Mouse (Mus musculus) kidney, embryonic 14.5 days (tissue): ENCODE data around the gene Erp27. TPM values are rescaled to one million over a fixed set of nuclear protein-coding genes. Genes with fewer than 3 reads are reported as not detected.
"Not testable (repeated sequence)": the region's sequence is repeated elsewhere in the genome, so short reads cannot be mapped to it uniquely, and the experiment has no call there.

ENCODE experiments used
- ATAC-seq: fragments of 200-750 bp; cut with Nextera tagmentation; 2 replicates; pipeline ENCODE4 v1.8.0; 2017; ENCODE audit warnings: moderate number of reproducible peaks, mild to moderate bottlenecking, moderate TSS enrichment, moderate library complexity; ENCODE audit not compliant: low FRiP score, low TSS enrichment
- H3K27ac ChIP-seq: fragments of 300-500 bp; sonication (generic); 2 replicates; pipeline ENCODE4 v1.5.1; 2014; ENCODE audit warnings: low read depth, mild to moderate bottlenecking, low read length, moderate library complexity, mixed read lengths
- H3K27me3 ChIP-seq: fragments of 300-500 bp; sonication (generic); 2 replicates; pipeline ENCODE4 v1.6.1; 2014; ENCODE audit warnings: mild to moderate bottlenecking, low read length; ENCODE audit not compliant: control insufficient read depth, insufficient read depth
- H3K36me3 ChIP-seq: fragments of 300-500 bp; sonication (generic); 2 replicates; pipeline ENCODE4 v1.6.1; 2014; ENCODE audit warnings: low read length, mixed read lengths; ENCODE audit not compliant: control insufficient read depth, insufficient read depth
- H3K4me1 ChIP-seq: fragments of 300-500 bp; sonication (generic); 2 replicates; pipeline ENCODE4 v1.6.1; 2014; ENCODE audit warnings: low read length, mixed read lengths; ENCODE audit not compliant: control insufficient read depth, insufficient read depth
- H3K4me2 ChIP-seq: fragments of 300-500 bp; sonication (generic); replicated peaks from 2 replicates; pipeline ENCODE4 v1.6.1; 2014; ENCODE audit warnings: low read depth, mild to moderate bottlenecking, low read length
- H3K4me3 ChIP-seq: fragments of 300-500 bp; sonication (generic); 2 replicates; pipeline ENCODE4 v1.5.1; 2014; ENCODE audit warnings: mild to moderate bottlenecking, low read length
- H3K9ac ChIP-seq: fragments of 300-500 bp; sonication (generic); 2 replicates; pipeline ENCODE4 v1.6.1; 2014; ENCODE audit warnings: low read depth, mild to moderate bottlenecking, low read length, moderate library complexity
- H3K9me3 ChIP-seq: fragments of 300-500 bp; sonication (generic); 2 replicates; pipeline ENCODE4 v1.6.1; 2016; ENCODE audit warnings: low read length; ENCODE audit not compliant: control insufficient read depth
- WGBS: fragments of 180-500 bp; shearing (Covaris S2); extraction: QIAGEN DNeasy Blood & Tissue Kit; methylation state at CpG from one replicate; pipeline ENCODE4 v1.1.7; 2014; 5-methylcytosine and 5-hydroxymethylcytosine counted together
- polyA plus RNA-seq: library from polyadenylated mRNA; unstranded; fragments of >200 nt; fragmentation: Nextera tagmentation; extraction: Ambion mirVana; gene quantifications from 2 replicates; pipeline ENCODE4 v1.2.1, GENCODE M21; 2014

Erp27 gene
- polyA plus RNA-seq, 1 experiment from 2014 or later, result 0.22 TPM

DNA sequence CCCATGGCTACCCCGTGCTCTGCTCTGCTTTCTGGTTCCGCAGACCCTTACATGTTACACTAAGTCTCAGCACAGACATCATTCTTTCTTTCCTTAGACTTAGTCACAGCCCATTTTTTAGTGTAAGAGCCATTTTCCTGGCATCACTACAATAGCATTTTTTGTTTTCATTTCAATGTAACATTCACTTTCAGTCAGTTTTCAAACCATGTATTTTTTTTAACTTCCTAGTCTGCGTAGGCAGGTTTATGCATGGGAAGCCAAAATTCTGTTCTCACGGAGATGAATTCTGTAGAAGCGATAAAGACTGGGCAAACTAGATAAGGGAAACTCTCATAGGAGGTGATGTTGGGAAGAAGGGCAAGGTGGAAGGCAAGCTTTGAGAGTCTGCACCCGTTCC lies 32.4 kb downstream of the Erp27 start:
- Histone ChIP-seq H3K4me2 (no peak overlapping the region), H3K9me3 (no peaks in the 10 kb centered on the region), H3K27me3 (no peaks in the 10 kb centered on the region), H3K36me3 (no peaks in the 10 kb centered on the region), H3K27ac (no peak overlapping the region), H3K4me1 (no peaks in the 10 kb centered on the region), H3K4me3 (no peak overlapping the region), H3K9ac (no peak overlapping the region)
- ATAC-seq, result no peak
- WGBS, result 94% methylated on average over 6 of the region's 6 CpGs

DNA sequence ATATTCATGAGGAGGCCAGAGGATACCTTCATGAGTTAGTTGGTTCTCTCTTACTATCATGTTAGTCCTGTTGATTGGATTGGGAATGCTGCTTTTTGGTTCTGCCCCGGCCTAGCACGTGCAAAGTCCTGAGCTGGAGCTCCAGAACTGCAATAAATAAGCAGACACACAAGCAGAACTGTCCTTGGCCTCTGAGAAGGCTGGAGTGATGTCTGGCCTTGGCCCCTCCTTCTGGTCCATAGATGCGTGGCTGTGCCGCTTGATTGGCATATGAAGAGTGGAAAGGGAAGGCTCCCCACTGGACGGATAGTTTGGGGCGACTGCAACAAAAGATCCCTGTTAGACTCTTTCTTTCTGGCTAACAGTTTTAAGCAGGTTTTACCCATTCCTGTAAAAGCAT lies 32.9 kb downstream of the Erp27 start:
- H3K4me3 ChIP-seq, result no peak overlapping the region
- no peaks in the 10 kb centered on the region for H3K4me1 ChIP-seq
- no peak overlapping the region for H3K27ac ChIP-seq
- ATAC-seq, result no peak
- H3K9ac ChIP-seq, result no peak overlapping the region
- WGBS, result 90% methylated on average over 6 of the region's 6 CpGs
- H3K9me3 ChIP-seq, result no peaks in the 10 kb centered on the region
- no peaks in the 10 kb centered on the region for H3K27me3 ChIP-seq
- H3K4me2 ChIP-seq, result no peak overlapping the region
- no peaks in the 10 kb centered on the region for H3K36me3 ChIP-seq

DNA sequence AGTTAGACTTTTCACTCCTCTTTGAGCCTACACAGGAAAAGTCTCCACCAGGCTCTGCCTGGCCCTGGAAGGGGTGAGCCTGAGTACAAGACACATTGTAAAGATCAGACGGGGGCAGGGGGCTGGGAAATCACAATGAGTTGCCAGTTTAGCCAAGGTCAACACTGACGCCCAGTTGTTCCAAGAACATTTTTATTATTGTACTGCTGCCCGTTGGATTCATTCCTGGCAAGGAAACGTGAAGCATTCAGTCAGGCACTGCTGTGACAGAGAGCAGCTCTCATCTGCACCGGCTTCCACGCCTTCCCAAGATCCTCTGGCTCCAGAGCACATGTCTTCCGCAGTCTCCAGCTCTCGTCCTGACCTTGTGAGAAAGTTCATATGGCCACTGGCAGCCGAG lies 34.1 kb downstream of the Erp27 start:
- H3K27me3 ChIP-seq, result no peaks in the 10 kb centered on the region
- no peaks in the 10 kb centered on the region for H3K9me3 ChIP-seq
- H3K4me1 ChIP-seq, result peaks cover 4% of the 10 kb centered on the region; the same call in 1 of the 2 replicates
- WGBS, result 51% methylated on average over 9 of the region's 9 CpGs
- no peak overlapping the region for H3K9ac ChIP-seq
- ATAC-seq, result no peak
- no peak overlapping the region for H3K4me3 ChIP-seq
- peak overlapping the region; percentile 39; the same call in 1 of the 2 replicates for H3K27ac ChIP-seq
- no peak overlapping the region for H3K4me2 ChIP-seq
- no peaks in the 10 kb centered on the region for H3K36me3 ChIP-seq

DNA sequence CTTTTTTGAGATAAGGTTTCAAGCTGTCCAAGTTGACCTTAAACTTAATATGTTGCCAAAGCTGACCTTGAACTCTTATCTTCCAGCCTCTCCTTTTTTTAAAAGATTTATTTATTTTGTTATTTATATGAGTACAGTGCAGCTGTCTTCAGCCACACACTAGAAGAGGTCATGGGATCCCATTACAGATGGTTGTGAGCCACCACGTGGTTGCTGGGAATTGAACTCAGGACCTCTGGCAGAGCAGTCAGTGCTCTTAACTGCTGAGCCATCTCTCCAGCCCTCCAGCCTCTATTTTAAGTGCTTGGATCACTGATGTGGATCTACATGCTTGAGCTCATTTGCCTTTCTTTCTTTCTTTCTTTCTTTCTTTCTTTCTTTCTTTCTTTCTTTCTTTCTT lies 37.2 kb downstream of the Erp27 start:
- not testable (repeated sequence) for H3K4me3 ChIP-seq, ATAC-seq
- WGBS, result 13% methylated on average over 1 of the region's 1 CpGs

DNA sequence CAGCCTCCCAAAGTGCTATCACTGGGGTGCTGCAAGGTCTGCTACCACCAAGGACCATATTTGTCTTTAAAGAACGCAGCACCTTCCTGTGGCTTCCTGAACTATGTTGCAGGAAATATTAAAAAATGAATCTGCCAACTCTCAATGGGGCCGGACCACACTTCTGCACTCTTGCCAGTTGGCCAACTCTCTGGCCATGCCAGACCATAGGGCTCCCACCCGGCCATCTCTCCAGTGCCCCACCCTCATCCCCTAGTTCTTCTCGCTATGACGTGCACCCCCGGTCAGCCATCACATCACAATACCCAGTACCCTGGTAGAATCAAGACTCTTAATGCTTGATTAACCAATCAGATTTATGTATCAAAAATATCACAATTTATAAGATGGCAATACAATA lies 38.0 kb downstream of the Erp27 start:
- Histone ChIP-seq H3K9me3 (no peaks in the 10 kb centered on the region; the same call in 1 of the 2 replicates), H3K9ac (no peak overlapping the region), H3K27me3 (no peaks in the 10 kb centered on the region), H3K4me1 (peaks cover 4% of the 10 kb centered on the region; the same call in 1 of the 2 replicates), H3K36me3 (no peaks in the 10 kb centered on the region), H3K4me2 (no peak overlapping the region), H3K27ac (no peak overlapping the region), H3K4me3 (no peak overlapping the region)
- WGBS, result 93% methylated on average over 6 of the region's 6 CpGs
- 0 out of 2 replicates have a peak, but pooled peaks have one; percentile 40 for ATAC-seq

More for the DNA sequence above, 37.2 kb downstream of the Erp27 start:
- not testable (repeated sequence) for H3K27ac ChIP-seq, H3K27me3 ChIP-seq, H3K36me3 ChIP-seq, H3K9me3 ChIP-seq, H3K4me1 ChIP-seq, H3K9ac ChIP-seq, H3K4me2 ChIP-seq

DNA sequence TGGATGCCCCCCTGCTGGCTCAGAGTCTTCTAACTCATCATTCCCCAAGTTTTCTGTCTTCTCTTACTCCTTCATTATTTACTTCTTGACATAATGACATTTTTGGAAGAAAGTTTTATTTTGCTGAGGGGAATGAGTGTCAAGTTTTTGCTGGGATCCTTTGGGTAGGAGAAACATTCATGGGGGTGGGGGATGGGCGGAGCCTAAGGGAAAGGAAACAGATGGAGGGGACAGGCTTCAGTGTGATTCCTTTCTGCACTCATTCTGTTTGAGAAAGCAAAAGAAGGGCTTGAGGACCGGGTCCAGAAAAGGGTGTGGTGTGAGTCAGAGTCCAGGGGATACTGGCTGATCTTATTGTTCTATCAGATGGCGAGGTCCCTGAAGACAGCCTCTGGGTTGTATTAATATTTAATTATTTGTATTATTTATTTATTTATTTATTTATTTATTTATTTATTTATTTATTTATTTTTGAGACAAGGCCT lies 38.5 kb downstream of the Erp27 start:
- no peak overlapping the region; the same call in 1 of the 2 replicates for H3K27ac ChIP-seq
- no peaks in the 10 kb centered on the region for H3K36me3 ChIP-seq
- no peak overlapping the region for H3K4me3 ChIP-seq
- H3K27me3 ChIP-seq, result no peaks in the 10 kb centered on the region
- no peak overlapping the region for H3K4me2 ChIP-seq
- H3K9me3 ChIP-seq, result no peaks in the 10 kb centered on the region; the same call in 1 of the 2 replicates
- H3K4me1 ChIP-seq, result peaks cover 4% of the 10 kb centered on the region; the same call in 1 of the 2 replicates
- 78% methylated on average over 3 of the region's 3 CpGs for whole genome bisulfite sequencing
- H3K9ac ChIP-seq, result no peak overlapping the region
- ATAC-seq, result peak; percentile 50; the same call in 1 of the 2 replicates

DNA sequence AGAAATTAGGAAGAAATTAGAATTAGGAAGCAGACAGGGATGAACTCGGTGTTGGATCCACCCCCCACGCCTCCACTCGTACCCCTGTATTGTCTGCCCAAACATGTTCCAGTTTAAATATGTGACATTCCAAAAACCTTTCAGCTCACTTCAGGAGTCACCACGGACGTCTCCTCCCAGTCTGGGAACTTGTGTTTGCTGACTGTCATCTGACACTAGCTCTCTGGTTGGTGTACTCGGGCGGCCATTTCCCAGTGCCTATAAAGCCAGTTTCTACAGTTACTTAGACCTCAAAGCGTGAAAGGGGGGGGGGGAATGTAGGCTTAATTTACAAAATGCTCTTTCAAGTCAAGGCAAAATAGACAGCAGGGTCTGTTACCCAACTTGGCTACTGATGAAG lies 40.3 kb downstream of the Erp27 start:
- Histone ChIP-seq H3K9me3 (no peaks in the 10 kb centered on the region; the same call in 1 of the 2 replicates), H3K27me3 (no peaks in the 10 kb centered on the region), H3K4me1 (peaks cover 4% of the 10 kb centered on the region; the same call in 1 of the 2 replicates), H3K4me3 (no peak overlapping the region), H3K9ac (no peak overlapping the region), H3K36me3 (no peaks in the 10 kb centered on the region), H3K27ac (no peak overlapping the region), H3K4me2 (no peak overlapping the region)
- no peak; the same call in 1 of the 2 replicates for ATAC-seq
- 52% methylated on average over 8 of the region's 8 CpGs for WGBS

DNA sequence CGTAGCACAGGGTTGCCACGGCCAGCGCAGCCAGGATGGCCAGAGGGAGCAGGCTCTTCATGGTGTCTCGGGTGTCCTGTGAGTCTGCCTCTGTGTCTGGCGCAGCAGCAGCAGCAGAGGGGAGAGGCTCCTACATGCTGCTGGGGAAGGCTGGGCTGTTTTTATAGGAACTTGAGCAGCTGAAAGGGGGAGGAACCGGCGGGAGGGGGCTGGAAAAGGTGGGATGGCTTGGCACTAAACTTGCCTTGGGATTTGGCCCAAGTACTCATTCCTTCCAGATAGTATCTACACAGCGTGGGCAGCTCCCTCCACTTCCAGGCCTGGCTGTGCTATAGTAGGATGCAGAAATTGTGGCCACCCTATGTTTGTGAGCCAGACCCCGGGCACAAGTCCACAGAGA lies 46.3 kb downstream of the Erp27 start, which contains the start of gene Mgp:
Gene Mgp (minus strand): TSS at position 154 of the 400 bp plus-strand sequence.
- peak within 1 kb of the TSS; percentile 32 for H3K4me2 ChIP-seq
- no peaks in the 10 kb centered on the region; the same call in 1 of the 2 replicates for H3K9me3 ChIP-seq
- peak within 1 kb of the TSS; percentile 26; the same call in 1 of the 2 replicates for H3K27ac ChIP-seq
- ATAC-seq, result peak; percentile 95
- H3K4me1 ChIP-seq, result no peaks in the 10 kb centered on the region; the same call in 1 of the 2 replicates
- no peaks in the 10 kb centered on the region for H3K36me3 ChIP-seq
- H3K9ac ChIP-seq, result peak within 1 kb of the TSS; percentile 40; the same call in 1 of the 2 replicates
- no peaks in the 10 kb centered on the region for H3K27me3 ChIP-seq
- H3K4me3 ChIP-seq, result peak within 1 kb of the TSS; percentile 33
- WGBS, result 13% methylated on average over 9 of the region's 9 CpGs

DNA sequence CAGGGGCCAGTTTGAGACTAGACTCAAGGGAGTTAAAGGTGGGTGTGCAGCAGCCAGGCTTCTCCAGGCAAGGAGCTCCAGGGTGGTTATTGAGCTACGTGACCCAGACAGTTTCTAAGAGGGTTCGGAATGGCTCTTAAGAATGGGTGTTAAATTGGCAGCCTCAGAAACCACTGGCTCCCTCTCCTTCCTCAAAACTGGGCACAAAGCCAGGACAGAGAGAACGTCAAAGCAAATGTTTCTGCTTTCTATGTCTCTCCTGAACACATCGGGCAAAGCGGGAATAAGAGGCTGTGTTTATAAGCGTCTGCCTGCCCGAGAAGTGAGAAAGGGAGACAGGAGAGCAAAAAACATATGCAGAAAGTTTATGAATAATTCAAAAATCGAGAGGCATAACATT lies 47.4 kb downstream of the Erp27 start:
- Histone ChIP-seq H3K9ac (peak overlapping the region; percentile 35; the same call in 1 of the 2 replicates), H3K4me2 (no peak overlapping the region; the same call in 1 of the 2 replicates), H3K36me3 (no peaks in the 10 kb centered on the region), H3K4me3 (peak overlapping the region; percentile 9; the same call in 1 of the 2 replicates), H3K4me1 (no peaks in the 10 kb centered on the region; the same call in 1 of the 2 replicates), H3K27ac (no peak overlapping the region), H3K9me3 (no peaks in the 10 kb centered on the region), H3K27me3 (no peaks in the 10 kb centered on the region)
- 57% methylated on average over 8 of the region's 8 CpGs for WGBS
- ATAC-seq, result no peak
